Mouse (Mus musculus) lung, postnatal 0 days (tissue): Measurements from ENCODE around the gene Camta1. TPM values are rescaled to one million over a fixed set of nuclear protein-coding genes. Genes with fewer than 3 reads are reported as not detected.

Experiments
- ATAC-seq: fragments of 200-750 bp; cut with Nextera tagmentation; 2 replicates; pipeline ENCODE4 v1.8.0; 2017; ENCODE audit warnings: moderate library complexity
- DNase-seq: peaks from one replicate; pipeline ENCODE4 v3.0.0-alpha.2; 2016; ENCODE audit warnings: low spot score
- H3K27ac ChIP-seq: fragments of 300-500 bp; sonication (generic); 2 replicates; pipeline ENCODE4 v1.5.1; 2014; ENCODE audit warnings: antibody characterized with exemption, mild to moderate bottlenecking, low read length, mixed read lengths
- H3K27me3 ChIP-seq: fragments of 300-500 bp; sonication (generic); replicated peaks from 2 replicates; pipeline ENCODE4 v1.6.1; 2014; ENCODE audit warnings: low read length, mixed read lengths; ENCODE audit not compliant: insufficient read depth
- H3K36me3 ChIP-seq: fragments of 300-500 bp; sonication (generic); 2 replicates; pipeline ENCODE4 v1.6.1; 2014; ENCODE audit warnings: low read length, mixed read lengths; ENCODE audit not compliant: insufficient read depth
- H3K4me1 ChIP-seq: fragments of 300-500 bp; sonication (generic); 2 replicates; pipeline ENCODE4 v1.6.1; 2014; ENCODE audit warnings: antibody characterized with exemption, low read depth, low read length, mixed read lengths; ENCODE audit not compliant: insufficient read depth
- H3K4me2 ChIP-seq: fragments of 300-500 bp; sonication (generic); replicated peaks from 2 replicates; pipeline ENCODE4 v1.6.1; 2014; ENCODE audit warnings: low read depth, mild to moderate bottlenecking, low read length, moderate library complexity, mixed read lengths
- H3K4me3 ChIP-seq: fragments of 300-500 bp; sonication (generic); 2 replicates; pipeline ENCODE4 v1.5.1; 2014; ENCODE audit warnings: low read depth, low read length
- H3K9ac ChIP-seq: fragments of 300-500 bp; sonication (generic); replicated peaks from 2 replicates; pipeline ENCODE4 v1.6.1; 2014; ENCODE audit warnings: low read depth, mild to moderate bottlenecking
- H3K9me3 ChIP-seq: fragments of 300-500 bp; sonication (generic); 2 replicates; pipeline ENCODE4 v1.6.1; 2016; ENCODE audit warnings: low read length, mixed read lengths
- CTCF ChIP-seq: IDR thresholded peaks from 2 replicates; pipeline ENCODE4 v1.5.1; 2016; ENCODE audit warnings: antibody characterized with exemption, mild to moderate bottlenecking
- EP300 ChIP-seq: IDR thresholded peaks from 2 replicates; pipeline ENCODE4 v1.6.1; 2016; ENCODE audit warnings: antibody characterized with exemption, mild to moderate bottlenecking, control low read depth
- WGBS: fragments of 180-500 bp; shearing (Covaris S2); extraction: QIAGEN DNeasy Blood & Tissue Kit; methylation state at CpG from one replicate; pipeline ENCODE4 v1.1.7; 2014; 5-methylcytosine and 5-hydroxymethylcytosine counted together
- polyA plus RNA-seq: library from polyadenylated mRNA; unstranded; fragments of >200 nt; fragmentation: Nextera tagmentation; extraction: Ambion mirVana; gene quantifications from 2 replicates; pipeline ENCODE4 v1.2.1, GENCODE M21; 2015

The Camta1 gene
- polyA plus RNA-seq, 1 experiment from 2014 or later: 86.4 TPM

DNA sequence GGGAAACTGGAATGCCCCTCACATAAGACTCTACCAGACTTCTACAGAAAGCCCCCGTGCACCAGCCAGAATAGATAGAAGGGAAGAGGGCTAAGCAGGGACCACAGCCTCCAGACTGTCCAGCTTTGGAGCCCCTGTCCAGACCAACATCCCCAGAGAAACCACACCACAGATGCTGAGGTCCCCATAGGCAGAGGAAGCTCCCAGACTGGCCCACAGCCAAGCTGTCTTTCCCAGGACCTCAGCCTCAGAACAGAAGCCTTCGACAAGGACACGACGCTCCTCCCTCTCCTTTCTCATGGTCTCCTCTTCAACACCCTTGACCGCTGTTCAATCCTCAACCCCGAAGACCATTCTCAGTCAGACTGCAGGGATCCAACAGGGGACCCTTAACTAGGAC is 148.0 kb downstream of the Camta1 start:
- DNase-seq: no peak
- no peak overlapping the region for H3K27ac ChIP-seq
- H3K9me3 ChIP-seq: no peaks in the 10 kb centered on the region
- no peak for TF ChIP-seq EP300
- H3K9ac ChIP-seq: no peak overlapping the region
- H3K36me3 ChIP-seq: no peaks in the 10 kb centered on the region
- no peak overlapping the region for H3K4me2 ChIP-seq
- H3K4me1 ChIP-seq: no peaks in the 10 kb centered on the region
- no peak overlapping the region for H3K4me3 ChIP-seq
- 74% methylated on average over 6 of the region's 6 CpGs for WGBS
- no peak for ATAC-seq
- H3K27me3 ChIP-seq: no peaks in the 10 kb centered on the region

DNA sequence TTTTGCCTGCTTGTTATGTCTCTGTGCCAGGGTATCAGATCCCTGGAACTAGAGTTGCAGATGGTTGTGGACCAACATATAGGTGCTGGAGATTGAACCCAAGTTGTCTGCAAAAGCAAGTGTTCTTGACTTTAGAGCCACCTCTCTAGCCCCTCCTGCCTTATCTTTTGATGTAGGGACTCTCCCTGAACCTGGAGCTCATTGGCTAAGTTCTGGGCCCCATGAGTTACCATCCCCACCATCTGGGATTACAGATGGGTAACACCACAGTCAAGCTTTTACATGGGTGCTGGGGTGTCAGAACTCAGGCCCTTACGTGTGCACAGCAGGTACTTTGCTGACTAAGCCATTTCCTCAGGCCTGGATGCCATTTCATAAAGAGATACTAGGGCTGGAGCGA is 150.3 kb downstream of the Camta1 start:
- H3K9me3 ChIP-seq: no peaks in the 10 kb centered on the region
- H3K9ac ChIP-seq: no peak overlapping the region
- H3K4me3 ChIP-seq: no peak overlapping the region
- no peaks in the 10 kb centered on the region for H3K27me3 ChIP-seq
- no peaks in the 10 kb centered on the region for H3K4me1 ChIP-seq
- 78% methylated on average over 2 of the region's 2 CpGs for WGBS
- no peak overlapping the region for H3K27ac ChIP-seq
- H3K4me2 ChIP-seq: no peak overlapping the region
- no peaks in the 10 kb centered on the region for H3K36me3 ChIP-seq
- TF ChIP-seq EP300 (no peak), CTCF (no peak)
- DNase-seq (no peak), ATAC-seq (no peak)

DNA sequence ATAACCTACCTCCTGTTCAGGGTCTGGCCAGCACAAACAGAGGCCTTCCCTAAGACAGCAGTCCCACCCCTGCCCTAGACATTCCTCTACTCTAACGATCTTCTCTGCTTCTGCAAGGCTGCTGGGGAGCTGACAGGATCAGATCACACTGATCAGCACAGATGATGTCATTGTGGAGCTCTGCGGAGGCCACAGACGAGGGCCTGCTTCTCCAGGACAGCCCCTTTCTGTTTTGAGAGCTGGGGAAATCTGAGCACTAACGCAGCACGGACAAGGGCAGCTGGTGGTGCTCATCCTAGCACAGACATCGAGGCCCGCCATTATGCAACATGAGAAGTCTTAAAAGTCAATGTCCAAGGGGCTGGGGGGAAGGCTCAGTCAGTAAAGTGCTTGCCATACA is 151.2 kb downstream of the Camta1 start:
- H3K36me3 ChIP-seq: no peaks in the 10 kb centered on the region
- no peaks in the 10 kb centered on the region for H3K4me1 ChIP-seq
- ATAC-seq (peak; percentile 38; the same call in 1 of the 2 replicates), DNase-seq (peak; percentile 32)
- H3K4me2 ChIP-seq: no peak overlapping the region
- WGBS: 21% methylated on average over 7 of the region's 7 CpGs
- TF ChIP-seq EP300: no peak
- no peak for TF ChIP-seq CTCF
- H3K9ac ChIP-seq: no peak overlapping the region
- no peak overlapping the region for H3K27ac ChIP-seq
- H3K27me3 ChIP-seq: no peaks in the 10 kb centered on the region
- H3K9me3 ChIP-seq: no peaks in the 10 kb centered on the region
- no peak overlapping the region for H3K4me3 ChIP-seq

DNA sequence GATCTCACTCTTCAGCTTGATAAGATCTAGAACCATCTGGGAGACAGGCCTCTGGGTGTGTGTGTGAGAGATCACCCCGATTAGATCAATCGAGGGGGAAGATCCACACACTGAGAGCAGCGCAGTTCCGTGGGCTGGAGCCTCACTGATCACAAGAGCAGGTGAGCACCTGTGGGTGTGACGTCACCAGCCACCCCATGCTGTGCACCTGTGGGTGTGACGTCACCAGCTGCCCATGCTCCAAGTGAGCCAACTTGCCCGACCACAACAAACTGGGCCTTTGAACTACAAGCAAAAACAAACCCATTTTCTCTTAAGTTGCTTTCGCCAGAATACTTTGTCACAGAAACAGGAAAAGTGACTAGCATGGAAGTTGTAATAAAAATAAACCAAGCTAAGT is 152.4 kb downstream of the Camta1 start:
- 63% methylated on average over 8 of the region's 8 CpGs for WGBS
- no peak overlapping the region for H3K4me3 ChIP-seq
- H3K27ac ChIP-seq: no peak overlapping the region
- H3K4me2 ChIP-seq: no peak overlapping the region
- no peak overlapping the region for H3K9ac ChIP-seq
- DNase-seq (no peak), ATAC-seq (no peak)
- H3K27me3 ChIP-seq: no peaks in the 10 kb centered on the region
- TF ChIP-seq CTCF (no peak), EP300 (no peak)
- no peaks in the 10 kb centered on the region for H3K36me3 ChIP-seq
- H3K9me3 ChIP-seq: no peaks in the 10 kb centered on the region
- no peaks in the 10 kb centered on the region for H3K4me1 ChIP-seq

DNA sequence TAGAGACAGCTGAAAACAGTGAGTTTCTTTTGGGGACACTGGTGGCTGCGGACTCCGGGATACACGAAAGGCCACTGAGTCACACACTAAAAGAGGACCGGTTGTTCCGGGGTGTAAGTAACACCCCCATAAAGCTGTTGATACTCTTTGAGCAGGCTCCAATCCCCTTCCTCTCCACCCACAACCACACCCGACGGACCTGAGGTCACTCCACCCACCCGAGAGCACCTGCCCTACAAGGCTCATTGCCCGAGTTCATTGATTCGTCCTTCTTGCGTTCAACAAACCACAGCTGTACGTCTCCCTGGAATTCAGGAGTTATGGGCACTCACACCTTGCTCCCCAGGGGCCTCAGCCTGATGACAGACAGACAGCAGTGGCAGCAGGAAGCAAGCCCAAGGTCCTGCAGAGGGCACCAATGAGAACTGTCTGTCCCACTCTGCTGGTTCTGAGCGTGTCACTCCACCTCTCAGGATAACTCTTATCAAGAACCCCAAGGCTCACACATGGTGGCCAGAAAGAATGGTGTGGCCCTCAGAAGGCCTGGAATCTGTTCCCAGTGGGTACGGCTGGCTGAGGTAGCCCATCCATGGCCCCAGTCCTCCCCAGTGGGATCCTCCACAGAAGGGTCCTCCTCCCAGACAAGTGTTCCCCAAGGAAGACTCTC is 158.5 kb downstream of the Camta1 start:
- Histone ChIP-seq H3K9ac (no peak overlapping the region), H3K4me1 (no peaks in the 10 kb centered on the region), H3K4me2 (no peak overlapping the region), H3K27ac (no peak overlapping the region), H3K9me3 (no peaks in the 10 kb centered on the region), H3K4me3 (no peak overlapping the region), H3K27me3 (no peaks in the 10 kb centered on the region), H3K36me3 (no peaks in the 10 kb centered on the region)
- TF ChIP-seq CTCF (no peak), EP300 (no peak)
- 78% methylated on average over 14 of the region's 14 CpGs for WGBS
- DNase-seq: no peak
- no peak for ATAC-seq

DNA sequence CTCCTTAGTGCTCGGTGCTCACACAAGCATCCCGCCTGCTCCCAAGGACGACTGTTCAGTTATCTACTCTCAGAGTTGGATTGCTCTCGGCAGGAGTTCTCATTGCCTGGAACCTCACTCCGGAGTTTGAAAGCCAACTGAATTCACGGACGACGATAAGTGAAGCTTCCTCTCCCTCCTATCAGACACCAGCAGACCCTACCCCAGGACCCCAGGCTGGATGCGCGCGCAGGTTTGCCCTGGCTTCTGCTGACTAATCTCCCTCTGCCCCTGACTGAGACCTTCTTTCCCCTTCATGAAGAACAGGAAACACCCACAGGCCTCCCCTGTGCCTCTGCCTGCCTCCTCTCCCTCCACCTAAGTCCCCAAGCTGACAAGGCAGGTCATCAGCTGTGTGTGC is 159.2 kb downstream of the Camta1 start:
- no peak overlapping the region for H3K4me3 ChIP-seq
- WGBS: 82% methylated on average over 11 of the region's 11 CpGs
- no peak for ATAC-seq
- H3K9ac ChIP-seq: no peak overlapping the region
- no peaks in the 10 kb centered on the region for H3K36me3 ChIP-seq
- H3K4me1 ChIP-seq: no peaks in the 10 kb centered on the region
- no peaks in the 10 kb centered on the region for H3K27me3 ChIP-seq
- no peak for DNase-seq
- no peaks in the 10 kb centered on the region for H3K9me3 ChIP-seq
- H3K27ac ChIP-seq: no peak overlapping the region
- H3K4me2 ChIP-seq: no peak overlapping the region
- no peak for TF ChIP-seq CTCF
- no peak for TF ChIP-seq EP300

DNA sequence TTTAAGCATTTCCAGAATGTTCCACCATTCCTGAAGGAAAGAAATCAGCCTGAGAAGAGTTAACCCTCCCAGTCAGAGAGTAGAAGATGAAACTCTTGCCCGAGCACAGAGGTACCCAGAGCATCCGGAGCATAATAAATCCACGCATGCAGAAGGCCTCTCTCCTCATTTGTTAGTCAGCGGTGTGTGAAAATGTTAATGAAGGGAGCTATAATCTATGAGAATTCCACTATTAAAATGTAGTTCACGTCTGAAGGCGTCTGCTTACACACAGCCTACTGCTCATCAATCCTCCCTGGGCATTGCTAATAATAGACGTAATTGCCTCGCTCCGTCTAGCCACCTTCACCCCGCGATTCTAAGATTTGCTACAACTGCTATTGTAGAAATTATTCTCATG is 165.7 kb downstream of the Camta1 start:
- H3K4me3 ChIP-seq: no peak overlapping the region
- WGBS: 79% methylated on average over 11 of the region's 11 CpGs
- ATAC-seq: no peak

More for the DNA sequence above, 165.7 kb downstream of the Camta1 start:
- DNase-seq: no peak
- Histone ChIP-seq H3K4me1 (no peaks in the 10 kb centered on the region), H3K27me3 (no peaks in the 10 kb centered on the region), H3K27ac (no peak overlapping the region), H3K9me3 (no peaks in the 10 kb centered on the region), H3K36me3 (no peaks in the 10 kb centered on the region), H3K4me2 (no peak overlapping the region), H3K9ac (no peak overlapping the region)
- TF ChIP-seq EP300: no peak
- TF ChIP-seq CTCF: no peak
